Mouse (Mus musculus): ENCODE results near the gene Apba3.

Gene Apba3

GRCm38 (mm10) chr10:81291511-81292104 lies 24.8 kb downstream of the Apba3 start, which contains the start of gene Tjp3:
Tjp3 (minus strand) TSS chr10:81291581.
- ChIA-PET POLR2A (interaction anchor here (0.6 to 8.2 kb wide), 90 partner anchors 8 to 1332 kb away, joined by 3 to 89 read pairs (median 5); partner anchors contain the start of genes Apba3 (in 2 of the 4), Cactin (in 2 of the 4), Dohh (in 2 of the 4) and Eef2 (in 2 of the 4)), CTCF (interaction anchor here (0.6 to 10.3 kb wide), 90 partner anchors 8 to 1065 kb away, joined by 3 to 263 read pairs (median 7); partner anchors contain the start of genes Hmg20b (in 3 of the 4), Cactin (in 2 of the 4), Fzr1 (in 2 of the 4) and 4930404N11Rik (in 1 of the 4))

GRCm38 (mm10) chr10:81292554-81293333 lies 26.0 kb downstream of the Apba3 start, which contains the start of gene Pip5k1c:
Pip5k1c (plus strand) TSS chr10:81292963.
- CTCF ChIA-PET: interaction anchor here (0.5 to 10.3 kb wide), 162 partner anchors 9 to 1067 kb away, joined by 3 to 263 read pairs (median 4); partner anchors contain the start of genes Hmg20b (in 4 of the 4), Cactin (in 3 of the 4), Celf5 (in 2 of the 4) and Fzr1 (in 2 of the 4)
- POLR2A ChIA-PET: interaction anchor here (0.5 to 8.2 kb wide), 160 partner anchors 8 to 1126 kb away, joined by 3 to 89 read pairs (median 4); partner anchors contain the start of genes Cactin (in 4 of the 4), Fzr1 (in 3 of the 4), Gadd45b (in 3 of the 4) and Hmg20b (in 3 of the 4)

- ChIA-PET CTCF (interaction anchor here (0.5 to 10.3 kb wide), 122 partner anchors 9 to 1067 kb away, joined by 3 to 263 read pairs (median 6); partner anchors contain the start of genes Cactin (in 3 of the 4), Hmg20b (in 3 of the 4), 4930404N11Rik (in 1 of the 4) and Aes (in 1 of the 4)), POLR2A (interaction anchor here (0.5 to 8.2 kb wide), 101 partner anchors 10 to 766 kb away, joined by 3 to 89 read pairs (median 5); partner anchors contain the start of genes Cactin (in 4 of the 4), Fzr1 (in 3 of the 4), Dohh (in 2 of the 4) and Gadd45b (in 2 of the 4))
Observed at GRCm38 (mm10) chr10:81293334-81294030, 26.7 kb downstream of the Apba3 start.

GRCm38 (mm10) chr10:81294442-81294841 lies 27.7 kb downstream of the Apba3 start:
- POLR2A ChIA-PET: interaction anchor here in 3 of 4 experiments (0.8 to 8.2 kb wide), 12 partner anchors 10 to 122 kb away, joined by 3 to 85 read pairs (median 10); partner anchors contain the start of genes Cactin (in 2 of the 3) and Mfsd12 (in 1 of the 3)
- CTCF ChIA-PET: interaction anchor here (0.6 to 10.3 kb wide), 8 partner anchors 10 to 68 kb away, joined by 3 to 263 read pairs (median 45); partner anchors contain the start of genes Cactin (in 1 of the 4) and Gipc3 (in 1 of the 4)

- ChIA-PET POLR2A (interaction anchor here in 3 of 4 experiments (0.5 to 8.2 kb wide), 10 partner anchors 9 to 1180 kb away, joined by 3 to 85 read pairs (median 11); partner anchors contain the start of genes Cactin (in 2 of the 3), 4930404N11Rik (in 1 of the 3), Fzr1 (in 1 of the 3) and Stk11 (in 1 of the 3)), CTCF (interaction anchor here in 2 of 4 experiments (0.6 to 10.3 kb wide), 5 partner anchors 9 to 123 kb away, joined by 3 to 263 read pairs (median 17); no protein-coding TSS in a partner anchor)
Observed at GRCm38 (mm10) chr10:81295185-81295584, 28.4 kb downstream of the Apba3 start.

- POLR2A ChIA-PET: interaction anchor here in 3 of 4 experiments (0.7 to 8.2 kb wide), 27 partner anchors 11 to 368 kb away, joined by 3 to 85 read pairs (median 4); partner anchors contain the start of gene Cactin (in 3 of the 3)
- CTCF ChIA-PET: interaction anchor here in 3 of 4 experiments (0.6 to 10.3 kb wide), 14 partner anchors 7 to 279 kb away, joined by 3 to 263 read pairs (median 8); no protein-coding TSS in a partner anchor
Observed at GRCm38 (mm10) chr10:81297246-81297645, 30.5 kb downstream of the Apba3 start.

GRCm38 (mm10) chr10:81297845-81298244 lies 31.1 kb downstream of the Apba3 start:
- ChIA-PET POLR2A (interaction anchor here in 3 of 4 experiments (0.7 to 8.2 kb wide), 24 partner anchors 9 to 210 kb away, joined by 3 to 85 read pairs (median 4); partner anchors contain the start of gene Cactin (in 3 of the 3)), CTCF (interaction anchor here in 3 of 4 experiments (0.6 to 10.3 kb wide), 14 partner anchors 7 to 255 kb away, joined by 3 to 263 read pairs (median 6); no protein-coding TSS in a partner anchor)

- CTCF ChIA-PET: interaction anchor here in 3 of 4 experiments (0.6 to 3.0 kb wide), 10 partner anchors 9 to 175 kb away, joined by 3 to 21 read pairs (median 6); no protein-coding TSS in a partner anchor
- POLR2A ChIA-PET: interaction anchor here in 3 of 4 experiments (0.7 to 4.8 kb wide), 15 partner anchors 10 to 209 kb away, joined by 3 to 35 read pairs (median 3); partner anchors contain the start of gene Cactin (in 2 of the 3)
Observed at GRCm38 (mm10) chr10:81298369-81299100, 31.8 kb downstream of the Apba3 start.

GRCm38 (mm10) chr10:81299585-81300351 lies 33.0 kb downstream of the Apba3 start:
- CTCF ChIA-PET: interaction anchor here in 1 of 4 experiments (8.6 kb wide), 1 partner anchor 9 kb away, joined by 112 read pairs; the partner anchor contains the start of genes Pip5k1c and Tjp3
- POLR2A ChIA-PET: interaction anchor here in 2 of 4 experiments (0.9 to 8.6 kb wide), 5 partner anchors 8 to 47 kb away, joined by 3 to 79 read pairs (median 31); partner anchors contain the start of genes Cactin (in 1 of the 2), Pip5k1c (in 1 of the 2) and Tjp3 (in 1 of the 2)

GRCm38 (mm10) chr10:81300352-81300907 lies 33.7 kb downstream of the Apba3 start:
- ChIA-PET POLR2A (interaction anchor here in 2 of 4 experiments (0.7 to 8.6 kb wide), 6 partner anchors 8 to 371 kb away, joined by 3 to 79 read pairs (median 3); partner anchors contain the start of genes Pip5k1c (in 2 of the 2), Cactin (in 1 of the 2), Gadd45b (in 1 of the 2) and Tjp3 (in 1 of the 2)), CTCF (interaction anchor here in 2 of 4 experiments (0.5 to 8.6 kb wide), 3 partner anchors 8 to 419 kb away, joined by 3 to 263 read pairs (median 112); partner anchors contain the start of genes Pip5k1c (in 2 of the 2) and Tjp3 (in 2 of the 2))

GRCm38 (mm10) chr10:81301321-81301720 lies 34.6 kb downstream of the Apba3 start:
- ChIA-PET POLR2A (interaction anchor here in 2 of 4 experiments (1.0 to 8.6 kb wide), 4 partner anchors 9 to 20 kb away, joined by 3 to 79 read pairs (median 6); partner anchors contain the start of genes Pip5k1c (in 2 of the 2), Cactin (in 1 of the 2) and Tjp3 (in 1 of the 2)), CTCF (interaction anchor here in 3 of 4 experiments (1.8 to 8.6 kb wide), 4 partner anchors 9 to 16 kb away, joined by 10 to 263 read pairs (median 62); partner anchors contain the start of genes Pip5k1c (in 3 of the 3) and Tjp3 (in 2 of the 3))

- ChIA-PET CTCF (interaction anchor here in 3 of 4 experiments (0.6 to 8.6 kb wide), 9 partner anchors 10 to 99 kb away, joined by 3 to 263 read pairs (median 10); partner anchors contain the start of genes Pip5k1c (in 3 of the 3), Tjp3 (in 2 of the 3) and Cactin (in 1 of the 3)), POLR2A (interaction anchor here in 3 of 4 experiments (0.6 to 8.6 kb wide), 15 partner anchors 9 to 876 kb away, joined by 3 to 79 read pairs (median 3); partner anchors contain the start of genes Cactin (in 3 of the 3), Pip5k1c (in 2 of the 3) and Tjp3 (in 2 of the 3))
Observed at GRCm38 (mm10) chr10:81302288-81302687, 35.5 kb downstream of the Apba3 start.

GRCm38 (mm10) chr10:81302781-81303218 lies 36.0 kb downstream of the Apba3 start:
- CTCF ChIA-PET: interaction anchor here in 3 of 4 experiments (0.6 to 8.6 kb wide), 10 partner anchors 10 to 247 kb away, joined by 3 to 263 read pairs (median 6); partner anchors contain the start of genes Pip5k1c (in 3 of the 3), Tjp3 (in 2 of the 3) and Cactin (in 1 of the 3)
- POLR2A ChIA-PET: interaction anchor here in 3 of 4 experiments (0.6 to 8.6 kb wide), 16 partner anchors 8 to 875 kb away, joined by 3 to 79 read pairs (median 4); partner anchors contain the start of genes Cactin (in 3 of the 3), Pip5k1c (in 2 of the 3) and Tjp3 (in 2 of the 3)

All from embryonic stem cell, embryonic (primary cell).